Mouse (Mus musculus): Measurements from ENCODE around the gene Ppp6r1. TPM values are rescaled to one million over a fixed set of nuclear protein-coding genes. Genes with fewer than 3 reads are reported as not detected.

The Ppp6r1 gene
- total and polyA plus RNA-seq, 2 experiments from 2014 or later, result 9.4 to 142 TPM

DNA sequence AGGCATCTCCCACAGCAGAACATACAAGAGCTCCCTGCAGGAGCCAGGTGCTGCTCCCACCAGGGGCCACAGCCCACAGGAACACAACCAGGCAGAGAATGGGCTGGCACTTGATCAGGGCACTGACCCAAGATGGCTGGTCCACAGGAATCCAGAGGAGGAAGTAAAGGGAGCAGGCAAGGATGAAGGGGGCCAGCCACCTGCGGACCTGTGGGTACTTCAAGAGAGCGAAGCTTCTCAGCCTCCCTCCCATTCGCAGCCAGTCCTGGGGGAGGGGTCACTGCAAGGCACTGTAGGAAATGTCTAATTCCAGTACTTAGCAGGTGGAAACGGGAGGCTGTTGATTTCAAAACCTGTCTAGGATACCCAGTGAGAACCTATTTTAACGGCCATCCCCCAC, 29.2 kb downstream of the Ppp6r1 start:
- H3K4me2 ChIP-seq (ENCODE audit: low read depth, low read length), result no peak overlapping the region
- no peak overlapping the region for H3K4me3 ChIP-seq (ENCODE audit: low read length)
- DNase-seq (ENCODE audit: low spot score) (no peak), ATAC-seq (no peak)
- H3K9ac ChIP-seq (replicated peaks; ENCODE audit: low read length), result no peak overlapping the region
- no peaks in the 10 kb centered on the region for H3K9me3 ChIP-seq (ENCODE audit: low read length)
- peaks cover 38% of the 10 kb centered on the region for H3K36me3 ChIP-seq (ENCODE audit: insufficient read depth, low read length)
- no peak for TF ChIP-seq CTCF (IDR thresholded peaks at IDR 0.05; ENCODE audit: low read depth)
- H3K27ac ChIP-seq, result no peak overlapping the region
- H3K4me1 ChIP-seq (ENCODE audit: insufficient read depth, low read length), result no peaks in the 10 kb centered on the region
- no peaks in the 10 kb centered on the region for H3K27me3 ChIP-seq (ENCODE audit: insufficient read depth, low read length)
- WGBS, result 87% methylated on average over 5 of the region's 5 CpGs

DNA sequence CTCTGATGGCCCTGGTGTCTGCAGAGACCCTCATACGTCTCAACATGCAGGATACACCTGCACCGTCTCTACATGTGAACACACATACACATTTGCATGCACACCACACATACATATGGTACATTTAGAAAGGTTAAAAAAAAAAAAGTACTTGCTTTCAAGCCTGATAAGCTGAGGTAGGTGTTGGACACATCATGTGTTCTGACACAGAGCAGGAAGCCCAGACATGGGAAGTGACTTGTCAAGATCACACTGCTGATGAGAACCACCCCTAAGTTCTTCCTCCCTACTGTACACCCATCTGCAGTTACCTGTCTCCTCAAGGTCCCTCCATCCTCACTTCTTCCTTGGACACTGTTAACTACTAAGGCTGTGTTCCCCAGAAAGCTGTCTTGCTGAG, 32.9 kb downstream of the Ppp6r1 start:
- no peak overlapping the region for H3K4me3 ChIP-seq (ENCODE audit: low read length)
- no peak for DNase-seq (ENCODE audit: low spot score)
- no peak overlapping the region for H3K9ac ChIP-seq (replicated peaks; ENCODE audit: low read length)
- no peaks in the 10 kb centered on the region for H3K4me1 ChIP-seq (ENCODE audit: insufficient read depth, low read length)
- WGBS, result 95% methylated on average over 2 of the region's 2 CpGs
- no peak for ATAC-seq
- TF ChIP-seq CTCF (IDR thresholded peaks at IDR 0.05; ENCODE audit: low read depth), result no peak
- peaks cover 8% of the 10 kb centered on the region; the same call in 1 of the 2 replicates for H3K36me3 ChIP-seq (ENCODE audit: insufficient read depth, low read length)
- H3K4me2 ChIP-seq (ENCODE audit: low read depth, low read length), result no peak overlapping the region
- H3K27me3 ChIP-seq (ENCODE audit: insufficient read depth, low read length), result no peaks in the 10 kb centered on the region
- H3K9me3 ChIP-seq (ENCODE audit: low read length), result no peaks in the 10 kb centered on the region
- no peak overlapping the region for H3K27ac ChIP-seq

DNA sequence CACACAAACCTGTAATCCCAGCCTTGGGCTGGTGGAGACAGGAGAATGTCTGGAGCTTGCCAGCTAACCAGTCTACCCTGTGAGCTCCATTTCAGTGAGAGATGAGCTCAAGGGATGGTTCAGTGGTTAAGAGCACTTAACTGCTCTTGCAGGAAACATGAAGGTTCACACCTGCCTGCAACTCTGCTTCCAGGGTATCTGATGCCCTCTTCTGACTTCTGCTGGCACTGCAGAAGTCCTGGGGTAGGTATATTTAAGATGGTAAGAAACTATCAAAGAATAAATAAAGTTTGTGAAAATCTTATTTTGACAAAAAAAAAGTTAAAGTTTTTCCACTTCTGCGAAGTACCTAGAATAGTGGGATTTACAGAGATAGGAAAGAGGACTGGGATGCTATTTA, 34.5 kb downstream of the Ppp6r1 start:
- Histone ChIP-seq H3K27ac (no peak overlapping the region), H3K9me3 (ENCODE audit: low read length) (no peaks in the 10 kb centered on the region), H3K36me3 (ENCODE audit: insufficient read depth, low read length) (peaks cover under 1% of the 10 kb centered on the region; the same call in 1 of the 2 replicates), H3K4me3 (ENCODE audit: low read length) (no peak overlapping the region), H3K9ac (replicated peaks; ENCODE audit: low read length) (no peak overlapping the region), H3K4me2 (ENCODE audit: low read depth, low read length) (no peak overlapping the region), H3K4me1 (ENCODE audit: insufficient read depth, low read length) (no peaks in the 10 kb centered on the region), H3K27me3 (ENCODE audit: insufficient read depth, low read length) (no peaks in the 10 kb centered on the region)
- no peak for ATAC-seq
- no peak for DNase-seq (ENCODE audit: low spot score)
- WGBS, result 49% methylated on average over 1 of the region's 1 CpGs
- peak; percentile 38 for TF ChIP-seq CTCF (IDR thresholded peaks at IDR 0.05; ENCODE audit: low read depth)

DNA sequence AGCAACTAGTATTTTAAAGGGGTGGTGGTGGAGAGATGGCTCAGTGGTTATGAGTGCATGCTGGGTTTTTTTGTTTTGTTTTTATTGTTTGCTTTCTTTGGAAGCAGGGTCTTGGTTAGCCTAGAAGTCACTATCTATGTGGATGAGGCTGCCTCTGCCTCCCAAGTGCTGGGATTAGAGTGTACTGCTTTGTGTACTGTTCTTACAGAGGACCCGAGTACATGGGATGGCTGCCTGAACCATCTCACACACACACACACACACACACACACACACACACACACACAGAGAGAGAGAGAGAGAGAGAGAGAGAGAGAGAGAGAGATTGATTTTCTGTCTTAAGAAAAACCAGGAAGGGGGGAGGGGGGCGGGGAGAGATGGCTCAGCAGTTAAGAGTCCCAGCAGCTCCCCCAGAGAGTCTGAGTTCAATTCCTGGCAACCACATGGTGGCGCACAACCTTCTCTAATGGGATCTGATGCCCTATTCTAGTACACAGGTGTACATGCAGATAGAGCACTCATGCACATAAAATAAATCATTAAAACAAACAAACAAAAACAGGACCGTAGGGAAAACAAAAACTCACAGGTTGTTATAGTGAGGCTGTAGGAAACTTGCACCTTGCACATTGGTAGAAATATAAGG, 35.2 kb downstream of the Ppp6r1 start:
- no peak overlapping the region for H3K27ac ChIP-seq
- TF ChIP-seq CTCF (IDR thresholded peaks at IDR 0.05; ENCODE audit: low read depth), result peak; percentile 58
- 30% methylated on average over 4 of the region's 4 CpGs for WGBS

DNA sequence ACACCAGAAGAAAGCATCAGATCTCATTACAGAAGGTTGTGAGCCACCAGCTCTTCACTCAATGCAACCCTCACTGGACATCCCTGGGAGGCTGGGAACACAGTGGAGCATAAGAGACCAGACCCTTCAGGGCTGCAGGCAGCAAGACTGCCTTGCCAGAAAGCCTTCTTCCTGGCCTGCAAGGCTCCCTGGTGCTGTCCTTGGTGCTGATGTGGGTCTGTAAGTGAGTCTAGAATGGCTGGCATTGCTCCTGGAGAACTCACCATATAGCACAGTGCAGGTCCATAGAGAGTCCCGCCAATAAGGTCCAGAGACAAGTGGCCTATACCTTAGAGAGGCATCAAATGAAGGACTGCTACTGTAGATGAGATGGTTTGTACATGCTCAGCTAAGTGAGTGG, 38.8 kb downstream of the Ppp6r1 start:
- H3K27ac ChIP-seq, result no peak overlapping the region
- TF ChIP-seq CTCF (IDR thresholded peaks at IDR 0.05; ENCODE audit: low read depth), result no peak
- no peaks in the 10 kb centered on the region for H3K36me3 ChIP-seq (ENCODE audit: insufficient read depth, low read length)
- no peak for ATAC-seq
- H3K4me2 ChIP-seq (ENCODE audit: low read depth, low read length), result no peak overlapping the region
- H3K4me3 ChIP-seq (ENCODE audit: low read length), result no peak overlapping the region
- DNase-seq (ENCODE audit: low spot score), result peak; percentile 8
- WGBS, result 50% methylated on average over 1 of the region's 1 CpGs
- no peaks in the 10 kb centered on the region for H3K4me1 ChIP-seq (ENCODE audit: insufficient read depth, low read length)
- no peaks in the 10 kb centered on the region for H3K9me3 ChIP-seq (ENCODE audit: low read length)
- no peaks in the 10 kb centered on the region for H3K27me3 ChIP-seq (ENCODE audit: insufficient read depth, low read length)
- no peak overlapping the region for H3K9ac ChIP-seq (replicated peaks; ENCODE audit: low read length)

More for the DNA sequence above, 35.2 kb downstream of the Ppp6r1 start:
- no peak overlapping the region for H3K4me2 ChIP-seq (ENCODE audit: low read depth, low read length)
- no peak overlapping the region for H3K4me3 ChIP-seq (ENCODE audit: low read length)
- no peaks in the 10 kb centered on the region for H3K36me3 ChIP-seq (ENCODE audit: insufficient read depth, low read length)
- DNase-seq (ENCODE audit: low spot score) (peak; percentile 68), ATAC-seq (peak; percentile 72)
- H3K27me3 ChIP-seq (ENCODE audit: insufficient read depth, low read length), result no peaks in the 10 kb centered on the region
- H3K4me1 ChIP-seq (ENCODE audit: insufficient read depth, low read length), result no peaks in the 10 kb centered on the region
- H3K9ac ChIP-seq (replicated peaks; ENCODE audit: low read length), result no peak overlapping the region
- H3K9me3 ChIP-seq (ENCODE audit: low read length), result no peaks in the 10 kb centered on the region

DNA sequence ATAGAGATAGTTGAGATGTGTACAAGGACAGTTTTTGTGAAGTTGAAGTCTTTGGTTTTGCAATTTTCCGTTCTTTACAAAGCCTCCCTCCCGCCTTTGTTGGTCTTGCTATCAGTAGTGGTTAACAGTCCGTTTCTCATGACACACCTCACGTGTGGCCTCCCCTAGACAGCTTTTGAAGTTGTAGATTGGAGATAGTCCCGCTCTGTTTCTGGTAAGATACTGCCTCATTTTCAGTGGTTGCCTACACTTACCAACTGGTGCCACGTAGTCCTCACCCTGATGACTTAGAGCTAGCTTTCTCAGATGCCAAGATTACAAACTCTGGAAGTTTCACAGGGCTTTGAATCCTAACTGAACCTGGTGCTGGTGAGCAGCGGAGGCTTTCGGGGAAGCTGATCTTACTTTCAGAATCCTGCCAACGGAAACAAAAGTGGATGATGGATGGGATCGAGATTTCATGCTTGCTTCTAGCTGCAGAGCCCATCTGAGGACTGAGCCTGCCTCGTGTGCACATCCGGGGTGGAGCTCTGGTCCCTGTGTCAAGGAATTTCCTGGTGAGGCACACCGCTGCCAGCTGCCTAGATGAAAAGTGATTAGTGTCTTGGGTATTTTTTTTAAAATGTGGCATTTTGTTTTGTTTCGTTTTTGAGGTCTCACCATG, 44.9 kb downstream of the Ppp6r1 start:
- no peaks in the 10 kb centered on the region for H3K36me3 ChIP-seq (ENCODE audit: insufficient read depth, low read length)
- no peak for TF ChIP-seq CTCF (IDR thresholded peaks at IDR 0.05; ENCODE audit: low read depth)
- 63% methylated on average over 14 of the region's 14 CpGs for WGBS

DNA sequence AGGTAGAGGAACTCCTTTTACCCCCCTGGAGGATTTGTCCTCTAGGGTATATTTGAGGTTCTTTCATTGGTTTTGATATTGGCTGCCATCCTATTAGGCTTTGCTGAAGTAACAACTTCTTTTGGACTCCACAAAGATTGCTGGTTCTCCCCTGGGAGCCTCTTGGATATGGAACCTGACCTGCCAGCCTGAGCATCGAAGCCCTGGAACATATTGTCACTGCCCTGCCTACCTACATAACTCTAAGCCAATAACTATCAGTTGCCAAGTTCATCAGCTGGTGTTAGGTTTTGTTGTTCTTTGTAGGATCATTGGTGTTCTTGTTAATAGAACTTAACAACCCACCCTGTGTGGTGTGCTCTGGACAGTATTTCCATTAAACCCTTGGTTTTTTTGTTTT, 45.9 kb downstream of the Ppp6r1 start:
- H3K4me3 ChIP-seq (ENCODE audit: low read length), result no peak overlapping the region
- no peak overlapping the region for H3K27ac ChIP-seq
- no peaks in the 10 kb centered on the region for H3K36me3 ChIP-seq (ENCODE audit: insufficient read depth, low read length)
- no peak for ATAC-seq
- no peak overlapping the region for H3K9ac ChIP-seq (replicated peaks; ENCODE audit: low read length)
- no peaks in the 10 kb centered on the region for H3K9me3 ChIP-seq (ENCODE audit: low read length)
- TF ChIP-seq CTCF (IDR thresholded peaks at IDR 0.05; ENCODE audit: low read depth), result no peak
- 69% methylated on average over 1 of the region's 1 CpGs for WGBS
- H3K4me1 ChIP-seq (ENCODE audit: insufficient read depth, low read length), result no peaks in the 10 kb centered on the region
- H3K4me2 ChIP-seq (ENCODE audit: low read depth, low read length), result no peak overlapping the region
- no peaks in the 10 kb centered on the region for H3K27me3 ChIP-seq (ENCODE audit: insufficient read depth, low read length)
- DNase-seq (ENCODE audit: low spot score), result no peak

More for the DNA sequence above, 44.9 kb downstream of the Ppp6r1 start:
- no peaks in the 10 kb centered on the region for H3K27me3 ChIP-seq (ENCODE audit: insufficient read depth, low read length)
- DNase-seq (ENCODE audit: low spot score) (no peak), ATAC-seq (no peak)
- H3K9ac ChIP-seq (replicated peaks; ENCODE audit: low read length), result no peak overlapping the region
- H3K4me2 ChIP-seq (ENCODE audit: low read depth, low read length), result no peak overlapping the region
- no peak overlapping the region for H3K4me3 ChIP-seq (ENCODE audit: low read length)
- no peak overlapping the region for H3K27ac ChIP-seq
- no peaks in the 10 kb centered on the region for H3K4me1 ChIP-seq (ENCODE audit: insufficient read depth, low read length)
- no peaks in the 10 kb centered on the region for H3K9me3 ChIP-seq (ENCODE audit: low read length)

Measured in hindbrain, postnatal 0 days (tissue).